Mouse (Mus musculus) ES-Bruce4 (cell line): ENCODE measurements around the gene Ctnna2.

ENCODE experiments used
- CTCF ChIP-seq: IDR thresholded peaks from one replicate; pipeline ENCODE4 v1.8.1; 2011; ENCODE audit warnings: low read depth, low read length
- EP300 ChIP-seq: IDR thresholded peaks from 2 replicates; pipeline ENCODE4 v1.6.1; 2011; ENCODE audit warnings: low read depth, low read length; ENCODE audit not compliant: insufficient read depth
- POLR2A ChIP-seq: IDR thresholded peaks from one replicate; pipeline ENCODE4 v1.8.1; 2011; ENCODE audit warnings: low read length; ENCODE audit not compliant: insufficient read depth

GRCm38 (mm10) chr6:77644591-77644990, 334.9 kb downstream of the Ctnna2 start:
- TF ChIP-seq CTCF = no peak
- TF ChIP-seq POLR2A = no peak
- no peak for TF ChIP-seq EP300
